Mouse (Mus musculus) MEL (cell line): ENCODE results near the gene Abcc1.

Experiments used
- POLR2A ChIP-seq, 2 experiments: IDR thresholded peaks; 2 replicates each; pipeline ENCODE4 v1.6.1; 2011 to 2012; ENCODE audit warnings: low read length in 2 of 2, mild to moderate bottlenecking in 2 of 2, control low read depth in 1 of 2, improper control_type of control experiment in 1 of 2, low read depth in 1 of 2, moderate library complexity in 1 of 2; ENCODE audit not compliant: control insufficient read depth in 1 of 2, insufficient read depth in 1 of 2, poor library complexity in 1 of 2
- TCF12 ChIP-seq: IDR thresholded peaks from 2 replicates; pipeline ENCODE4 v1.6.1; 2014; ENCODE audit warnings: low read depth, mild to moderate bottlenecking, inconsistent platforms, low read length, improper control_type of control experiment, moderate library complexity

DNA sequence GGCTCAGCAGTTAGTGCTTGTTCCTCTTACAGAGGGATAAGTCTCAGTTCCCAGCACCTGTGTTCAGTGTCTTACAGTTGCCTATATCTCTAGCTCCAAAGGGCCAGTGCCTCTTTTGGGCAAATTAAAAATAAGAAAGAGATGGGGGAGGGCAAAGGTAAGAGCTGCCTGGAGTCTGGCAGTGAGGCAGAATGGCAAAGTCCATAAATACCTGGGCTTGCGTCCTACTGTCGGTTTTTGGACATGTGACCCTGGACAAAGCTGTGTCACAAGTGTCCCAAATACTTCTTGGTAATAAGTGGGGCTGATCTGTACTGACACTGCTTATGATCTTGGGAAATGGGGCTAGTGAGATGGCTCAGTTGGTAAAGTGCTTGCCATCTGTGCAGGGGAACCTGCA lies 113.6 kb downstream of the Abcc1 start:
- TF ChIP-seq POLR2A (IDR thresholded peaks at IDR 0.05; ENCODE audit: control insufficient read depth in 1 of 2, insufficient read depth in 1 of 2, low read depth in 1 of 2, low read length in 2 of 2, poor library complexity in 1 of 2): no peak
- TF ChIP-seq TCF12: no peak
